Mouse (Mus musculus): ENCODE data around the gene Hoxc8. TPM values are rescaled to one million over a fixed set of nuclear protein-coding genes. Genes with fewer than 3 reads are reported as not detected.
A peak's percentile ranks its signal among the peaks of the same experiment; 100 is the strongest.

Hoxc8 gene
- polyA plus RNA-seq, 3 experiments from 2014 or later = 0.20 TPM; not detected in 2

DNA sequence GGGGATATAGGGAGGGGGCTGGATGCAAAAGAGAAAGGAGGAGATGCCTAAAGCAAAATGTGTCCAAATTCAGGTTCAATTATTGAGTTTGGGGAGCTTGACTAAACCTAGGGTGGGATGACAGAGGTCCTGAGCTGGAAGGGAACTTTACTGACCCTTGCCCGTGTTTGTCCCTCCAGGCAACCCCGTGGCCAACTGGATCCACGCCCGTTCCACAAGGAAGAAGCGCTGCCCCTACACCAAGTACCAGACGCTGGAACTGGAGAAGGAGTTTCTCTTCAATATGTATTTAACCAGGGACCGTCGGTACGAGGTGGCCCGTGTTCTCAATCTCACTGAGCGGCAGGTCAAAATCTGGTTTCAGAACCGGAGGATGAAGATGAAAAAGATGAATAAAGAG lies 6.7 kb upstream of the Hoxc8 start:
- no peak for ATAC-seq

DNA sequence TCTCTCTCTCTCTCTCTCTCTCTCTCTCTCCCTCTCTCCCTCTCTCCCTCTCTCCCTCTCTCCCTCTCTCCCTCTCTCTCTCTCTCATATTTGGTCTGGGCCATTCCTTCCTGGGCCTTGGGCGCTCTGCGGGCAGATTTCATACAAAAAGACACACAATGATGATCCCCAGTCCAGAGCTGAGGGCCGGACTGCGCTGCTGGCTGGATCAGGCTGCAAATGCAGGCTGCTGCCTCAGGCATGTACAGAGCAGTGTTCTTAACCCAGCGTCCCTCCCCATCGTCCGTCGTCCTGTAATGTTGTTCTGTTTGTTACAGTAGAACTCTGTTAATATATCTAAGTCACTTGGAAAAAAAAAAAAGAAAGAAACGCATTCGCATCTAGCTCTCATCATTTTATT lies 5.9 kb upstream of the Hoxc8 start:
- ATAC-seq = no peak

DNA sequence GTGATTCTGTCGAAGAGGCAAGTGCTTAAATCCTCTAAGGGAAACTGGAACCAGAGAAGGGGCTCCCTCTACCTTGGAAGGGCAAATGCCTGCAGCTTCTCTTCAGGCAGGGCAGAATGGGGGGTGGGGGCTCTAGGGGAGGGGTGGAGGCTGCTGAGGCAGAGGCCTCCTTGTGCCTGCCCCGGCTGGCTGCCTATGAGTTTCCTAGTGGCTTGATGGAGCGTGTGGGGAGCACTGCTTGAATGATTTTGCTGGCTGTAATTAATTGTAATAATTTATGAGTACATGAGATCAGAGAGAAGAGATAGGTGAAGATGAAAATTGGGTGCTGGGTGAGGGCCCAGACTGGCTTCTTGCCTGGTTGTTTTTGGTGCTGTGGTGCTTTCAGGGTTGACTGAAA lies 5.5 kb upstream of the Hoxc8 start:
- ATAC-seq = no peak

DNA sequence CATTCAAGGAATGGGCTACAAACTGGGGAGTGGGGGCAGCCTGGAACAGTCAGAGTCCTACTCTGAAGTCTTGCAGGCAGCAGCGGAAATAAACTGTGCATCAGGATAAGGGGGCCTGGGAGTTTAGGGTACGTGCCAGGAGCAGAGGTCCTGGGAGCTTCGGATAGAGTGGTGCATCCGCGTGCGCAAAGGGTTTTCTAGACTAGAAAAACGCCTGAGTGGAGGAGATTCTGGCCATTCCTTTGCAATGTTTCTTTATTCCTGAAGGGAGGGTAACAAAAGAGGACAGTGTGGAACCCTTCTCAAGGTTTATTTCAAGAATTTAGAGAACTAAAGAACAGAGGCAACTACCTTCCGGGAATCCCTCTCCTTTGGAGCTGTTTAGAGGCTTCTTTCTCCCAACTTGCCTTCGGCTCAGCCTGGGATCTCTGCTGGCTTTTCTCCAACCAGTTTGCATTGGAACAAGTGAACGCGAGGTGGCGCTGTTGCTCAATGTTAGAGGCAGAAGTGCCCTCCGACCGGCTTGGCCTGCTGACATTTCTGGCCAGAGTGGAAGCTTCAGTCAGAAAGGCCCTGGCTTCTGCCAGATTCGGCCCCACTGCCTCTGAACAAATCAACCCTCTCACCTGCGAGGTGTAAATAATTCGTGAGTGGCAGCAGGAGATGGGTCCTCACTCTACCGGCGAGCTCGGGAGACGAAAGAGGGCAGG lies 3.1 kb upstream of the Hoxc8 start:
- peak; percentile 69 for ATAC-seq

DNA sequence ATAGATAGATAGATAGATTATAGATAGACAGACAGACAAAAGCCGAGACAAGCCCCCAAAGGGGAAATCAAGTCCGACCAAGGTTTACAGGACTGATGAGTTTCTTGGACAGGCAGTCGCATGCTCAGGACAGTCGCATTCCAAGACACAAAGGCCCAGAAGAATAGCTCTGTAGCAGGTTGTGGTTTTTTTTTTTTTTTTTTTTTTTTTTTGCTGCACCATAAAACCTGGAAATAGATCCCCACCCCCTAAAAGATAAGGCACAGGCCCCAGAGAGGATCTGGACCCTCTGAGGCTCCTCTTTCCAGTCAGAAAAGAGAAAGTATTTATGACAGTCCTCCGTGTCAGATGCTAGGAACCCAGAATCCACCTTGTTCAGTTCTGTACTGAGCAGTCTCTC lies 2.3 kb upstream of the Hoxc8 start:
- no peak for ATAC-seq

DNA sequence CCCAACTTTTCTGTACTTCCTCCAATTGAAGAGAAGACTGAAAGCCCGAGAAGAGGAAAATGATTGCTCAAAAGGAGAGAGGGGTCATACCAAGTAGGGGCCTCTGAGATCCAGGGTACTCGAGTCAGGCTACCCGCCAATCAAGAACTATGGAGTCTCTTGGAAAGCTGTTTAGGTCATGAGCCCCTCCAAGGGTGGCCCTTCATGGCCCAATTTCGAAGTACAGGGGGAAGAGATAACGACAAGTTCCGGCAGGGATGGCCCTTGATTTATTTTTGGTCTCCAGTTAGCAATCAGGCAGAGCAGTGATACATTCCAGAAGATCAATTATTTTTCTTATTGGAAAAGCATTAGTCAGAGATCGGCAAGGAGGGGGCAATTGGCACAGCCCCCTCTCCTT lies 1.4 kb downstream of the Hoxc8 start:
- no peak for ATAC-seq

DNA sequence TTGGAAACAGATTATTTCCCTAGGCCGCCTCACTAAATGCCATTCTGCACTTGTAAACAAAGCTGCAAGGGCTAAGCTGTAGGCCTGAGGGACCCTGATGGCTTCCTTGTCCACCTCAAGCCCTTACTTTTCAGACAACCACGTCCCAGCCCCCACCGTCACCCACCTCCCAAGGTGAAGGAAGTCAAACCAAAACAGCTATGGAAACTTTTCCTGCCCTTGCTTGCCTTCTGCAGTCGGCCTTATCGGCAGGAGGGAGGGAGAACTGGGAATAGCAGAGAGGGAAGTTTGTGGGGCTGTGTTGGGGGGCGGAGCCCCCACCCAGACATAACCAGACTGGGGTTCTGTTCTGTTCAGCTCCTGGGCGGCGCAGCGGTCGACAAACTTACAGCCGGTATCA lies 1.8 kb downstream of the Hoxc8 start:
- no peak for ATAC-seq

DNA sequence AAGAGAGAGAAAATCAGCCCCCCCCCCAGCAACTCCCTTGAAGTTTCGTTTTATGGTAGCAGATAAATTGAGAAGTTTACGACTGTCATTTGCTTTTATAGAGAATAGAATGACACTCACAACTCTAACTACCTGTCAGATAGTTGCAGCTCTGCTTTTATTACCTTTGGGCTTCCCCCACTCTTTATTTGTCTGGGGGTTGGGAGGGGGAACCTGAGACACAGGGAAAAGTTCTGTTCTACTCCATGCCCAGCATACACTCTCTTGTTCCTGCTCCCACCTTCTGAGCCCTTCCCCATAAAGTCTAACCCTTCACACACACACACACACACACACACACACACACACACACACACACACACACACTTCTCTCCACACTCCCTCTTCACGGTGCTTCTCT lies 2.5 kb downstream of the Hoxc8 start:
- no peak for ATAC-seq

DNA sequence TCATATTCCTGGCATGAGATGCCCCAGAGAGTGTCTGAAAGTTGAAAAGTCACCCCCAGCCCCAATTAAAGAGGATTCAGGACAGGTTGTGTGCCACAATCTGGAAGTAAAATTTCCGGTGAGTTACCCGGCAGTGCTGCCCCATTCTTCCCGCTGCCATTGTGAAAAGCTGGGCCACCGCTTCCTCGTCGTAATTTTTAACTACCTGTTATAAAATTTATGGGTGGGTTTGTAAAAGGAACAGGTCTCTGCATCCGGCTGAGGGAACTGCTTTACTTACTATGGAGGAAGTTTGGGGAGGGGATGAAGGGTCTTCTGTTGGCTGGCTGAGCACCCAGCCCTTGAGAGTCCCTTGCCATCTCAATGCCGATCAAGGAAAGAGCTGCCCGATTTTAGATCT lies 6.1 kb downstream of the Hoxc8 start:
- no peak for ATAC-seq

DNA sequence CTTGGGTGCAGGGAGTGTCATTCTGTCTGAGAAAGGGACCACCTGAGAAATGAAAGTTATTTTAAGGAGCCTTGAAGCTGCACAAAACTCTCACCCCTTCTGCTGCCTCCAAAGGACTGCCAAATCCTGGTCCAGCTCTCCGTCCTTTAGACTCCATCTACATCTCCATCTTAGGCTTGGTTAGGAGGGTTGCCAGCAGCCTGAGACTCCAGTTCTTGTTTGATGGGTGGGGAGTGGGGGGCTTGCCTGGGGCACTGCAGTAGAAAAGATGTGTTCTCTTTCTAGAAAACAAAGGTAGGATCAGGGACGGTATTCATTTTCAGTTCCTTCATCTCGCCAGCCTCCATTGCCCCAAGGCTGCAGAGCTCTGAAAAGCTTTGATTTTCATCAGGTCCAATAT lies 7.0 kb downstream of the Hoxc8 start:
- no peak for ATAC-seq

DNA sequence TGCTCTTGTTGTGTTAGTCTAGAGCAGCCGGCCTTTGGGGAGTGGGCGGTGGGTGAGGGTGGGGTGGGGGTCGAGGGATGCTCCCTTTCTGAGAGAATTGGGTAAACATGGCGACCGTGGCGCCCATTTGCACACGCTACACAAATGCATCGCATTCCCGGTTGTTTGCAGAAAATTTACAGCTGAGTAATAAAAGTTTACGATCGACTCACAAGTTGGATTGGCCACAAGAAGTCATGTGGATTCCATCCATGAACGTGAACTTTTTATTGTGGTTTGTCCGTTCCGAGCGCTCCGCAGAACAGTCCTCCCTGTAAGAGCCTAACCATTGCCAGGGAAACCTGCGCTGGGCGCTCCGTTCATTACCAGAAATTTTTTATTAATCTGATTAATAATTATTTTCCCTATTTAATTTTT lies 7.5 kb downstream of the Hoxc8 start, which contains the start of gene Hoxc6:
TSS of gene Hoxc6 (plus strand) at position 319 of the 417 bp plus-strand sequence.
- ATAC-seq = no peak

DNA sequence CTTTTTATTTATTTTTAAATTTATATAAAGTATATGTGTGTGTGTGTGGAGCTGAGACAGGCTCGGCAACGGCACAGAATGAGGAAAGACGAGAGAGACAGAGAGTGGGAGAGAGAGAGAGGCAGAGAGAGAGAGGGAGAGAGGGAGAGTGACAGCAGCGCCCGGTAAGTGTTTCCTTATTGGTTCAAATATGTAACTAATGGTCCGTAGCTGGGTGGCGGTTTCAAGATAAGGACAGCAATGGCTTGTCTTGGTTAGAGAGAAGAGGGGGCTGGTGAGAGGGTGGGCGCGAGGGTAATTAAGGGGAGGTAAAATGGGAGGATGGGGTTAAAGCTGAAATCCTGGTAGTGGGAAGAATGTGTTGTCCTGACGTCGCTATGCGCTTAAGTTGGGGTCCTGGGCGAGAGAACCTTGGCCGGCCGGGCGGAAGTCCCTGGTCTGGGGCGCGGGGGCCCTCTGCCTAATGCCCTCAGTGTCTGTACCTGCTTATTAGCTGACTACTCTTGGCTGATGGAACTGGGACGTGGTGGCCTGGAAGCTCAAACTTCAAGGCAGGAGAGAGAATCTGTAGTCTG lies 8.3 kb downstream of the Hoxc8 start:
- ATAC-seq = peak; percentile 35

DNA sequence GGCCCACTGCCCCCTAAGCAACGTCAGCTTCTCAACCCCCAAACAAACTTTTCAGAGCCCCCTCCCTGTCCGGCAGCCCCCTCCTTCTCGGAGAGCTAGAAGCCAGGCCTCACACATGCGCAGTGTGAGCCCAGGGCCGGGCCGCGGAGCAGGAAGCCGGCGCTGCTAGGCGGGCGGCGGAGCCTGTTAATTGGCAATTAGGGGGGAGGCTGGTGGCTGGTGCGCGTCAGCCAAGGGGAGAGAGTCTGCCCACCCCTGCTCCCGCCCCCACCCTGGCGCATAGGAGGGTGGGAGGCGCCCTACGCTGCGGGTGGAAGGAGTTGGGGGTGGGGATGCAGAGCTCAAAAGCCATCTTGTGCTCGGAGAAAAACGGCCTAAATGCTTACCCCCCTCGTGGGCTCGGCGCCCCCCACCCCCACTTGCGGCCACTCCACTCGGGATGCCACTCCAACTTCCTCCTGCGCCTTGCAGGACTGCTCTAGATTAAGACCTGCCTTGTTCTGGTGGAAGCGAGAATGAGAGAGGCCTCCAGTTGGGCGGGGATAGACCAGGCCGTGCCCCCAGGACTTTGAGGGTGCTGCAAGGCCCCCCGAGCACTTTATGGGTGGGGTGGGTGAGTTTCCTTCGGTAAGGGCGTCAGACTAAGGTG lies 8.9 kb downstream of the Hoxc8 start:
- ATAC-seq = peak; percentile 89

DNA sequence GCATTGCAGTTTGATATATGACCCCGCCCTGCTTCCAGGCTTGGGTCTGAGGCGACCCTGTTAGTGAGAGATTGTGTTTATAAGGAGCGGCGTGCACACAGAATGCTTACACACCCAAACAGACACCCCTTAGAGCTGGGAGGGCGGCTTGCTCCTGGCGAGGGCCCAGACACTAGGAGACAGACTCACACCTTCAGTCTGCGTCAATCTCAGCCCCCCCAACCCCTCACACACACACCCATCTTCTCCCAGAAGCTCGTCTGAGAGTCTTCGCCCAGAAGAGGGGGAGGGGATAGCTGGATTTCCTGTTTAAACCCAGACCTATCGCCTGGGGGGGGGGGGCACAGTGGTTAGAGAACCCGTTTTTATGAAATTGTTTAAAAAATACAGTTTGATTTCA lies 9.5 kb downstream of the Hoxc8 start:
- no peak for ATAC-seq

DNA sequence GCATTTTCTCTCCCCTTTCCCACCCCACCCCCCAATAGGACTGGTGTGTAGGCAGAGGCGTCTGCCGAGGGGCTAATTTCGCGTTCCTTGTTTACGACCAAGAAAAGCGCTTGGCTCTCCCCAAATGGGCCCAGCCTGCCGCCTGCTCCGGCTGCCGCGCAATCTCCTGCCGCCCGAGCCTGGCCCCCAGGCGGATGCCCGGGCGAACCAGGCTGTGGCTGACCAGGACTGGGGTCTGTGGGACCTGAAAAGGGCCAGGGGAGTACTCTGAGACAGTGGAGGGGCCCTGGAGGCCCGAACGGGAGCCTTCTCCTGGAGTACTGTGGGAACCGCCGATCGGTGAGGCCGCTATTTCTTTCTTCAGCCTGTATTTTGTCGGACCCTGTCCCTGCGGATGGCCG lies 10.1 kb downstream of the Hoxc8 start:
- no peak for ATAC-seq

DNA sequence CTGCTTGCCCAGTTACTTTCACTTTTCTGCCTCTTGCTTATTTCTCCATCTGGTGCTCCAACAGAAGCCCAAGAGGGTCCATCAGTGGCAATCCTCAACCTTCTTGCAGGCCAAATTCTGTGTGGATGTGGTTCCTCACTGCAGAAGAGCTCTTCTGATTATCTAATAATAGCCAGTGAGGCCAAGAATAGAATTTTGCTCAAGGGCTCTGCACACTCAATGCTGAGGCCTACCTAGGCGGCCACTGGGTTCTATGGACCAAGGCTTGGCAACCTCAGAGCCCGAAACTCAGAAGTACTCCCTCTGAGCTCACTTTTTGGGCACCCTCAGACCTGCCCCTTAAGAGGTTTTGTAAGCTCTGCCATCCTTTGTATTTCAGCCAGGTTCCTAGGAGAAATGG lies 11.0 kb downstream of the Hoxc8 start:
- ATAC-seq = no peak

DNA sequence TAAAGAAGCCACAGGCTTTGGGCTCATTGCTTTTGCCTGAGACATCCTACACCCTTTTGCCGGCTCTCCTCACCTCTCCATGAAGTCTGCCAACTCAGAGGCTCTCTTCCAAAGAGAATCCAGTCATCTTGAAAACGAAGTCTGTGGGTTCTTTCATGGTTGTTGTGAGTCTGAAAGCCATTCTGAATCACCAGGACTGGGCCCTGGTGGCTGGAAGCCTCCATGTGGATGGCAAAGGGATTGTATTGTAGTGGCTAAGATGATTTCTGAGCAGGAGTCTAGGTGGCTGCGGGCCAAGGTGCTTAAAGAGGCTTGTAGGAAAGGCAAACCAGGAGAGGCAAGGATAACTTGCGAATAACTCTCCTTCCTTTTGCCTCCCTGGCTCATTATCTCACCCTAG lies 11.7 kb downstream of the Hoxc8 start:
- ATAC-seq = no peak

DNA sequence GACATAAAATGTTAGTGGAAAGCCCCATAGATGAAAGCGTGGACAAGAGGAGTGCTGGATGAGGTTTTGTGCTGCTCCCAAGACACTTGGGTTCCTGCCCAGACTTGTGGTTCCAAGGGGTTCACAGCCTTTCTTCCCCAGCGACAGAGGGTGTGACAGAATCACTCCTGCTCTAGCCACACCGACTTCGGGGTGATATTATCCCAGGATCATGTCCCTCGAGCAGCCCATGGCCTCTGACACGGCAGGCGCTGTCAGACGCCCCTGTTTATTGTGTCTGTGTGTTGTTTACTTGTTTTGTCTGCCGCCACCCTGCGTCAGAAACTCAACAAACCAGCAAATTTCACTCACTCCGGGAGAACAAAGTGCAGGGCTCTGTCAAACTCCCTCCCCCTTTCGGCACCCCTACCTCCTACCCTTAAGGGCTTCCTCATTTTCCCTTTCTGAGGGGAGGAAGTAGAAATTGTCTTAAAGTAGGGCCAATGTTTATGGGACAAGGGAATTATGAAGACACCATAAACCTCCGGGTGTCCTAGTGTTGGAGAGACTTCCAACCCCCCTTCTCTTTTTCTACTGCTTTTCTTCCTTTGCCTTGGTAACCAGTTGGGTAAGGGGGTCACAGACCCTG lies 12.5 kb downstream of the Hoxc8 start:
- ATAC-seq = no peak

DNA sequence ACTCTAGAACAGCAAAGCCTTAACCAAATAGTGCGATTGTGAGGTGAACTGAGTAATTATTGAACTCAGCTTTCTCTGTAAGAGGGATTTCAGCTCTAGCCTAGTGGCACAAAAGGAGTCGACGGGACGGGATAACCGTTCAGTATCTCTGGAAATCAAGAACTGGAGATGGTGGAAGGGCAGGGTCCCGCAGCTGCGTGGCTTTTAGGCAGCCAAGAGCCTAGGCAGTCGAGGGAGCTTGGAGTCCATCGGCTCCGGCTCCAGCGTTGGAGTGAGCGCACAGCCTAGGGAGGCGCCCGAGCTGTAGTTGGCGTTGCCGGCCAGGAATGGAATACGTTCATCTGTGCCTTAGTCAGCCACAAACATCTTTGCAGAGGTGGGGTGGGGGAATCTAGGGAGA lies 14.9 kb downstream of the Hoxc8 start:
- no peak for ATAC-seq

DNA sequence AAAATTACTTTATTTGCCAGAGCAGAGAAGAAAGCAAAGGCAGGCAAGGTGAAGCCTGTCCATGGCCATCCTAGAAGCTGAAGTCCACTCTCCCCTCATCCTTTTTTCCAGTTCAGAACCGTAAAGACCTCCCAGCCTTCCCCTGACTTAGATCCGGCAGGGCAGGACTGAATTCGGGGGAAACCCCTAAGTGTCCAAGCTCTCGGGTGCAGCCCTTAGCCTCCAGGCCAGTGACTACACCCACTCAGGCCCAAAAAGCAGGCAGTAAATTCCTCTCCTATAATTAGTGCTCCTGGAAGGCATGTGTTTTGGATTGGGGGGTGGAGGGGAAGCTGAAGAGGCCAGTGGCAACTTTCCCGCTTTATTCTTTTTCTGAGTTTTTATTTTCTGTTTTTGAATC lies 15.4 kb downstream of the Hoxc8 start:
- ATAC-seq = no peak

DNA sequence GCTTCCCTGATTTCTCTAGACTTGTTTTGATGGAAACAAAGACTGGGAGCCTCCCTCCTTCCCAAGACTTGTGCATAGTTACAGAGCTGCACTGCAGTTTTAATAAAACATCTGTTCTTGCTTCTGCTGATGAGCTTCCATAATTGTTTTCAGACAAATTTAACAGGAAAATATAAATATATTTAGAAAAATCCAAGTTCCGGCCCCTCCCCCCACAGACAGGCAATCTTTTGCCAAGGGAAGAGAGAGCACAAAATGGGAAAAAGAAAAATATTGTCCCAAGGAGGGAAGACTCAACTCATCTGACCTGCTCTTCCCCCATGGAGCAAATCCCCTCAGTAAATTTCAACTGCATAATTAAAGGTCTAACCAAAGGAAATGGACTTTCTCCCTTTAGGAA lies 15.9 kb downstream of the Hoxc8 start:
- ATAC-seq = no peak

DNA sequence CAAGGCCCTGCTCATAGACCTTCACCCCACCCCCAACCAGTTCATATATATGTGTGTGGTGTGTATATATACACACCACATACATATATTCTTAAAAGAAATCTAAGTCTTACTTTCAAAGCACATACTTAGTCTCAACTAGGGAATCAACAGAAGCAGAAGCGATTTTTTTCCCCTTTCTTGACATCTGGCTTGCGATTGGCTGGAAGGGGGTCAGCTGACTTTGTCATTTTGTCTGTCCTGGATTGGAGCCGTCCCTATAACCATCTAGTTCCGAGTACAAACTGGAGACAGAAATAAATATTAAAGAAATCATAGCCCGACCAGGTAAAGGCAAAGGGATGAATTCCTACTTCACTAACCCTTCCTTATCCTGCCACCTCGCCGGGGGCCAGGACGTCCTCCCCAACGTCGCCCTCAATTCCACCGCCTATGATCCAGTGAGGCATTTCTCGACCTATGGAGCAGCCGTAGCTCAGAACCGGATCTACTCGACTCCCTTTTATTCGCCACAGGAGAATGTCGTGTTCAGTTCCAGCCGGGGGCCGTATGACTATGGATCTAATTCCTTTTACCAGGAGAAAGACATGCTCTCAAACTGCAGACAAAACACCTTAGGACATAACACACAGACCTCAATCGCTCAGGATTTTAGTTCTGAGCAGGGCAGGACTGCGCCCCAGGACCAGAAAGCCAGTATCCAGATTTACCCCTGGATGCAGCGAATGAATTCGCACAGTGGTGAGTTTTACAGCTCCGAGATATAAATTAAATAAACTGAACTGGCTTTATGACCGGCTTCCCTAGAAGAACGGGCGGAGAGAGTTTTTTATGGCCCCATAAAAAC lies 19.1 kb downstream of the Hoxc8 start:
- ATAC-seq = no peak

Measured in inflammation-experienced regulatory T-cells, adult 6 months (primary cell).